Mouse (Mus musculus) myocyte (in vitro differentiated cells): ENCODE results near the gene Irf5. TPM values are rescaled to one million over a fixed set of nuclear protein-coding genes. Genes with fewer than 3 reads are reported as not detected.

Experiments used
- H3K27me3 ChIP-seq: one replicate; pipeline ENCODE4 v1.6.1; 2011; ENCODE audit not compliant: control insufficient read depth, insufficient read depth, insufficient read length
- H3K36me3 ChIP-seq: one replicate; pipeline ENCODE4 v1.6.1; 2011; ENCODE audit not compliant: control insufficient read depth, insufficient read depth
- H3K4me2 ChIP-seq: one replicate; pipeline ENCODE4 v1.6.1; 2011; ENCODE audit warnings: low read depth, control low read depth
- H3K4me3 ChIP-seq: one replicate; pipeline ENCODE4 v1.5.1; 2011; ENCODE audit warnings: mild to moderate bottlenecking, control low read depth, moderate library complexity
- H3K79me2 ChIP-seq: one replicate; pipeline ENCODE4 v1.6.1; 2011; ENCODE audit not compliant: control insufficient read depth, insufficient read depth
- H3ac ChIP-seq: one replicate; pipeline ENCODE4 v1.6.1; 2011; ENCODE audit not compliant: control insufficient read depth, insufficient read length
- CEBPB ChIP-seq: IDR thresholded peaks from 2 replicates; pipeline ENCODE4 v1.6.1; 2011; ENCODE audit warnings: mild to moderate bottlenecking, moderate library complexity; ENCODE audit not compliant: poor library complexity, insufficient read depth, severe bottlenecking
- E2F4 ChIP-seq: IDR thresholded peaks from one replicate; pipeline ENCODE4 v1.6.1; 2011; ENCODE audit warnings: mild to moderate bottlenecking, control low read depth, moderate library complexity; ENCODE audit not compliant: insufficient read depth
- MAX ChIP-seq: IDR thresholded peaks from one replicate; pipeline ENCODE4 v1.6.1; 2011; ENCODE audit warnings: low read depth, mild to moderate bottlenecking, control low read depth
- MYOD1 ChIP-seq, 3 experiments: IDR thresholded peaks; one replicate each; pipeline ENCODE4 v1.6.1; 2011; ENCODE audit warnings: control low read depth in 2 of 3, low read depth in 2 of 3, mild to moderate bottlenecking in 2 of 3, moderate library complexity in 1 of 3; ENCODE audit not compliant: insufficient read length in 2 of 3, control insufficient read depth in 1 of 3
- MYOG ChIP-seq, 3 experiments: IDR thresholded peaks; one replicate each; pipeline ENCODE4 v1.6.1; 2011; ENCODE audit warnings: control low read depth in 2 of 3, low read depth in 2 of 3, mild to moderate bottlenecking in 2 of 3; ENCODE audit not compliant: insufficient read length in 2 of 3, control insufficient read depth in 1 of 3, insufficient read depth in 1 of 3
- POLR2A ChIP-seq: IDR thresholded peaks from one replicate; pipeline ENCODE4 v1.6.1; 2011; ENCODE audit warnings: low read depth, mild to moderate bottlenecking, control low read depth, moderate library complexity; ENCODE audit not compliant: insufficient read length
- POLR2AphosphoS2 ChIP-seq: IDR thresholded peaks from one replicate; pipeline ENCODE4 v1.6.1; 2011; ENCODE audit warnings: low read depth, control low read depth; ENCODE audit not compliant: insufficient read length
- REST ChIP-seq: IDR thresholded peaks from one replicate; pipeline ENCODE4 v1.6.1; 2011; ENCODE audit warnings: mild to moderate bottlenecking, control low read depth, moderate library complexity; ENCODE audit not compliant: insufficient read depth, insufficient read length
- SRF ChIP-seq: IDR thresholded peaks from one replicate; pipeline ENCODE4 v1.6.1; 2011; ENCODE audit warnings: low read depth; ENCODE audit not compliant: control insufficient read depth, insufficient read length
- TCF12 ChIP-seq: IDR thresholded peaks from one replicate; pipeline ENCODE4 v1.6.1; 2011; ENCODE audit warnings: mild to moderate bottlenecking, control low read depth; ENCODE audit not compliant: poor library complexity, insufficient read depth, severe bottlenecking
- TCF3 ChIP-seq: IDR thresholded peaks from one replicate; pipeline ENCODE4 v1.6.1; 2011; ENCODE audit warnings: low read depth, control low read depth; ENCODE audit not compliant: insufficient read length
- USF1 ChIP-seq: IDR thresholded peaks from one replicate; pipeline ENCODE4 v1.6.1; 2011; ENCODE audit warnings: low read depth, mild to moderate bottlenecking, control low read depth, moderate library complexity
- polyA plus RNA-seq: library from polyadenylated mRNA; unstranded; fragments of >200 nt; fragmentation: generic; extraction: Trizol; gene quantifications from one replicate; pipeline ENCODE4 v1.2.1, GENCODE M21; 2012; ENCODE audit warnings: missing spikeins

Gene Irf5
- polyA plus RNA-seq, 1 experiment, result 0.32 TPM

GRCm38 (mm10) chr6:29535316-29535715, 8.9 kb downstream of the Irf5 start:
- TF ChIP-seq CEBPB, result no peak
- TF ChIP-seq MYOD1 (IDR thresholded peaks at IDR 0.05; ENCODE audit: control insufficient read depth in 1 of 3, insufficient read length in 2 of 3, low read depth in 2 of 3), result no peak
- no peak for TF ChIP-seq TCF3
- TF ChIP-seq SRF, result no peak
- TF ChIP-seq MYOG (IDR thresholded peaks at IDR 0.05; ENCODE audit: control insufficient read depth in 1 of 3, insufficient read depth in 1 of 3, insufficient read length in 2 of 3, low read depth in 2 of 3), result no peak
- TF ChIP-seq TCF12, result no peak
- Histone ChIP-seq H3K27me3 (no peaks in the 10 kb centered on the region), H3K4me3 (no peak overlapping the region), H3K79me2 (no peaks in the 10 kb centered on the region), H3ac (no peak overlapping the region), H3K4me2 (no peak overlapping the region), H3K36me3 (peaks cover 6% of the 10 kb centered on the region)

DNA sequence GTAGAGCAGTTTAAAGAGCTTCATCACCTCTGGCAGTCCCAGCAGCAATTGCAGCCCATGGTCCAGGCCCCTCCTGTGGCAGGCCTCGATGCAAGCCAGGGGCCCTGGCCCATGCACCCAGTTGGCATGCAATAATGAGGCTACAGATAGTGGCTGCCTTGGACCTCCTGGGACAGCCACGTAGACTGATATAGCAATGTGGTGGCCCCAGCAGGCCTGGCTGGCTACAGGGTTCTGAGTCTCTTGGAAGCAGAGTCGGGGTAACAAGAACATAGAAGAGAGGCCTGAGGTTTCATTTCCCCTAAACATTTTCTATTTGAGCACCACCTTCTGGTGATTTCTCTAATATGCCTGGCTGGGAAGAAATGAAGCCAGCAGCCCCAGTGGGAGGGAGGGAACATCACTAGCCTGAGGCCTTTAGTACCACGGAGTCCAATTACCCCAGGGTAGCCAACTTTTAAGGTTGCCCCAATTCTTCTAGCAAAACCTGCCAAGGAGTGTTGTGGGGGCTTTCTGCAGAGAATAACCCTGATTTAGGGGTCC, 10.3 kb downstream of the Irf5 start:
- Histone ChIP-seq H3K36me3 (peaks cover 14% of the 10 kb centered on the region), H3K4me3 (no peak overlapping the region), H3K4me2 (no peak overlapping the region), H3K27me3 (no peaks in the 10 kb centered on the region), H3K79me2 (no peaks in the 10 kb centered on the region), H3ac (no peak overlapping the region)
- TF ChIP-seq TCF3, result no peak
- peak; percentile 30 for TF ChIP-seq POLR2AphosphoS2

DNA sequence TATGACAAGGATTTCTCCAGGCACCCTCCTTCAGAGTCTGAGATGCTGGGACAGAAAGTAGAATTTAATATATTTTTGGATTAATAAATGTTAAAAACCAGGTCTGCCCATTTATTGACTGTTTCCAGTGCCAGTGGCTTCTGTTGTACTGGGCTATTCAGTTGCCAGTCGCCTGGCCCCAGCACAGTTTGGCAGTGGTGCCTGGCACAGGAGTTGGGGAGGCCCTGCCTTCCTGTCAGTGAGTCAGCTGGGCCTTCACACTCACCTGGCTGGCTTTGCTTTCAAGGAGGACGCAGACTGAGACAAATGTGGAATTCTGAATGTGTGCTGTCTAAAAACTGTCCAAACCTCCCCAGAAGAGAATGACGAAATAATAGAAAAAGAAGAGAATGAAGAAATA, 10.8 kb downstream of the Irf5 start:
- TF ChIP-seq POLR2AphosphoS2, result no peak
- no peak for TF ChIP-seq CEBPB
- TF ChIP-seq POLR2A, result no peak
- no peak for TF ChIP-seq TCF3
- no peak for TF ChIP-seq E2F4
- no peak for TF ChIP-seq MAX
- TF ChIP-seq MYOG (IDR thresholded peaks at IDR 0.05; ENCODE audit: control insufficient read depth in 1 of 3, insufficient read depth in 1 of 3, insufficient read length in 2 of 3, low read depth in 2 of 3), result no peak
- TF ChIP-seq SRF, result no peak
- no peak for TF ChIP-seq MYOD1 (IDR thresholded peaks at IDR 0.05; ENCODE audit: control insufficient read depth in 1 of 3, insufficient read length in 2 of 3, low read depth in 2 of 3)
- TF ChIP-seq REST, result no peak
- TF ChIP-seq TCF12, result no peak
- TF ChIP-seq USF1, result no peak
- Histone ChIP-seq H3K4me2 (no peak overlapping the region), H3K27me3 (no peaks in the 10 kb centered on the region), H3ac (no peak overlapping the region), H3K79me2 (no peaks in the 10 kb centered on the region), H3K4me3 (no peak overlapping the region), H3K36me3 (peaks cover 17% of the 10 kb centered on the region)

DNA sequence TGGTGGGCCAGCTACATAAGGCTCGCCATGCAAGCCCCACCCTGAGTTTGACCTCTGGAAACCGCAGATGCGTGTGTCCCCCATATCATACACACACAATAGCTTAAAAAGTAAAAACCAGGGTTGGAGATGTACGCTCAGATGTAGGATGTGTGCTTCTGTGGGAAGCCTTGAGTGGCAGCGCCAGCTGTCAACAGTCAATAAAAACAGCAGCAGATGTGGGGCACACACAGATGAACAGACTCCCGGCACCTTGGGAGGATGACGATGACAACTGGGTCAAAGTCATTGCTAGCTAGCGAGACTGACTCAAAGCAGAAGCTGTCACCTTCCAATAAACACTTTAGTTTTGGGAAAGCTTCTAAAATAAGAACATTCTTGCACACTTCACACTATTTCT, 13.1 kb downstream of the Irf5 start:
- peaks cover 33% of the 10 kb centered on the region for H3K36me3 ChIP-seq
- no peak overlapping the region for H3ac ChIP-seq
- H3K79me2 ChIP-seq, result no peaks in the 10 kb centered on the region
- no peak for TF ChIP-seq MAX
- no peak for TF ChIP-seq TCF3
- TF ChIP-seq POLR2A, result no peak
- TF ChIP-seq MYOD1 (IDR thresholded peaks at IDR 0.05; ENCODE audit: control insufficient read depth in 1 of 3, insufficient read length in 2 of 3, low read depth in 2 of 3), result peak in 2 of 3 experiments; percentile 89 to 90
- TF ChIP-seq TCF12, result no peak
- TF ChIP-seq SRF, result no peak
- H3K4me2 ChIP-seq, result no peak overlapping the region
- H3K4me3 ChIP-seq, result no peak overlapping the region
- H3K27me3 ChIP-seq, result no peaks in the 10 kb centered on the region

GRCm38 (mm10) chr6:29540223-29540622, 13.8 kb downstream of the Irf5 start:
- no peak for TF ChIP-seq TCF3
- no peak for TF ChIP-seq TCF12
- no peak for TF ChIP-seq REST
- TF ChIP-seq SRF, result no peak
- no peak for TF ChIP-seq POLR2AphosphoS2
- no peak for TF ChIP-seq MYOG (IDR thresholded peaks at IDR 0.05; ENCODE audit: control insufficient read depth in 1 of 3, insufficient read depth in 1 of 3, insufficient read length in 2 of 3, low read depth in 2 of 3)
- no peak for TF ChIP-seq E2F4
- no peak for TF ChIP-seq MAX
- no peak for TF ChIP-seq USF1
- no peak for TF ChIP-seq MYOD1 (IDR thresholded peaks at IDR 0.05; ENCODE audit: control insufficient read depth in 1 of 3, insufficient read length in 2 of 3, low read depth in 2 of 3)

More at GRCm38 (mm10) chr6:29540223-29540622, 13.8 kb downstream of the Irf5 start:
- no peaks in the 10 kb centered on the region for H3K79me2 ChIP-seq
- no peak overlapping the region for H3ac ChIP-seq
- H3K36me3 ChIP-seq, result peaks cover 35% of the 10 kb centered on the region
- H3K27me3 ChIP-seq, result no peaks in the 10 kb centered on the region
- no peak overlapping the region for H3K4me3 ChIP-seq
- H3K4me2 ChIP-seq, result no peak overlapping the region
